Mouse (Mus musculus) ES-Bruce4 (cell line): Measurements from ENCODE around the gene Me3.

Experiments used
- CTCF ChIP-seq: IDR thresholded peaks from one replicate; pipeline ENCODE4 v1.8.1; 2011; ENCODE audit warnings: low read depth, low read length
- EP300 ChIP-seq: IDR thresholded peaks from 2 replicates; pipeline ENCODE4 v1.6.1; 2011; ENCODE audit warnings: low read depth, low read length; ENCODE audit not compliant: insufficient read depth
- POLR2A ChIP-seq: IDR thresholded peaks from one replicate; pipeline ENCODE4 v1.8.1; 2011; ENCODE audit warnings: low read length; ENCODE audit not compliant: insufficient read depth

DNA sequence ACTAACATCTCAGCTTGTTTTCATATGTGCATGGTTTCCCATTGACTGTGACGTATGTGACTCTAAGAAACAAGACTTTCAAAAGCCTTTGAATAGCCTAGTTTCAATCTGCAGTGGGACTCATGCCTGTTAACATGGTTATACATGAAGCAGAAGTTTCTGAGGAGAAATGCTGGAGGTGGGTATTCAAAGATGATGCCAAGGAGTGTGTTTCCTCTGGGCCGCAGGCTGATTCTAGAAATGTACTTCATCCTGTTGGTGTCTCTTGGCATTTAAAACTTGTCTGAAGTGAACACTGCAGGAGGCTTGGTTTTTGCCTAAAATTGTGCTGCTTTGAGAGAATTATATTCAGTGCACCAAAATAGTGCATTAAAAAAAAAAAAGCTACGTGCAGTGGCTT, 34.2 kb downstream of the Me3 start:
- TF ChIP-seq CTCF: no peak
- no peak for TF ChIP-seq POLR2A
- TF ChIP-seq EP300: no peak
